Mouse (Mus musculus): ENCODE measurements at regions not wholly inside any gene's neighbourhood (a gene's known extent, or its start where the extent isn't known, plus 50 kb on each side); places are given as distances from the start of the nearest gene placed in this dataset.

GRCm38 (mm10) chr16:87039861-87040260 is 314.1 kb upstream of the N6amt1 start:
- TF ChIP-seq GATA1 (IDR thresholded peaks at IDR 0.05; ENCODE audit: borderline replicate concordance, low read length) (no peak), FLI1 (IDR thresholded peaks at IDR 0.05; ENCODE audit: low read length) (no peak)
